Mouse (Mus musculus) olfactory bulb, adult 2 months (tissue): Measurements from ENCODE around the gene Gm5089.

ENCODE experiments used
- CTCF ChIP-seq: fragments of 200-500 bp; IDR thresholded peaks from 2 replicates; pipeline ENCODE4 v1.5.1; 2012; ENCODE audit warnings: low read depth, mild to moderate bottlenecking, low read length, moderate library complexity; ENCODE audit not compliant: insufficient read depth
- POLR2A ChIP-seq: fragments of 200-500 bp; IDR thresholded peaks from 2 replicates; pipeline ENCODE4 v1.6.1; 2012; ENCODE audit warnings: mild to moderate bottlenecking, low read depth, low read length, moderate library complexity; ENCODE audit not compliant: insufficient read depth

- TF ChIP-seq POLR2A (peak; percentile 35; the same call in 1 of the 2 replicates), CTCF (no peak)
Observed at GRCm38 (mm10) chr14:122474891-122475556, 24.1 kb upstream of the Gm5089 start, which contains the start of gene Zic2.
